Mouse (Mus musculus) heart, adult 2 months (tissue): ENCODE measurements around the gene Exosc3. TPM values are rescaled to one million over a fixed set of nuclear protein-coding genes. Genes with fewer than 3 reads are reported as not detected.
"Not testable (repeated sequence)": the region's sequence is repeated elsewhere in the genome, so short reads cannot be mapped to it uniquely, and the experiment has no call there.

Experiments used
- DNase-seq, 2 experiments: peaks; one replicate each; pipeline ENCODE4 v3.0.0; 2021
- H3K27ac ChIP-seq: fragments of 200-600 bp; 2 replicates; pipeline ENCODE4 v1.8.1; 2022
- H3K27me3 ChIP-seq: fragments of 200-500 bp; 2 replicates; pipeline ENCODE4 v1.6.1; 2012; ENCODE audit warnings: mild to moderate bottlenecking, low read length, inconsistent platforms, mixed read lengths; ENCODE audit not compliant: control insufficient read depth, insufficient read depth
- H3K36me3 ChIP-seq: fragments of 200-500 bp; 2 replicates; pipeline ENCODE4 v1.6.1; 2012; ENCODE audit warnings: low read length, inconsistent platforms; ENCODE audit not compliant: control insufficient read depth, insufficient read depth
- H3K4me1 ChIP-seq: fragments of 200-500 bp; 2 replicates; pipeline ENCODE4 v1.6.1; 2011; ENCODE audit warnings: low read length; ENCODE audit not compliant: control insufficient read depth, insufficient read depth
- H3K4me3 ChIP-seq: fragments of 200-600 bp; 2 replicates; pipeline ENCODE4 v1.8.1; 2022
- H3K79me2 ChIP-seq: fragments of 200-500 bp; replicated peaks from 2 replicates; pipeline ENCODE4 v1.6.1; 2012; ENCODE audit warnings: mild to moderate bottlenecking, inconsistent platforms, low read length, moderate library complexity, mixed read lengths; ENCODE audit not compliant: control insufficient read depth, insufficient read depth
- H3K9ac ChIP-seq: fragments of 200-500 bp; 2 replicates; pipeline ENCODE4 v1.6.1; 2012; ENCODE audit warnings: low read depth, mild to moderate bottlenecking, control low read depth, inconsistent platforms, low read length, mixed read lengths
- CTCF ChIP-seq: fragments of 200-600 bp; IDR thresholded peaks from 2 replicates; pipeline ENCODE4 v1.8.1; 2022; ENCODE audit warnings: antibody characterized with exemption, mild to moderate bottlenecking, moderate library complexity
- EP300 ChIP-seq: fragments of 200-500 bp; IDR thresholded peaks from 2 replicates; pipeline ENCODE4 v1.6.1; 2011; ENCODE audit warnings: low read depth, low read length, control low read depth; ENCODE audit not compliant: insufficient read depth
- POLR2A ChIP-seq: fragments of 200-500 bp; IDR thresholded peaks from 2 replicates; pipeline ENCODE4 v1.6.1; 2011; ENCODE audit warnings: mild to moderate bottlenecking, low read depth, low read length, control low read depth; ENCODE audit not compliant: insufficient read depth
- WGBS: fragments of 180-500 bp; shearing (Covaris S2); methylation state at CpG from one replicate; pipeline ENCODE4 v1.1.7; 2018; 5-methylcytosine and 5-hydroxymethylcytosine counted together
- intact Hi-C: fragments of 180-260 bp; cut with DNase I; formaldehyde crosslinking; loops from one replicate; pipeline ENCODE4 v1.15.1; 2025
- long read RNA-seq: library from polyadenylated mRNA; stranded (forward); transcript quantifications from one replicate; pipeline ENCODE4 v2.0.0, GENCODE M21; 2021
- polyA plus RNA-seq: library from polyadenylated mRNA; depleted of rRNA; stranded (reverse); fragments of >200 nt; gene quantifications from 2 replicates; pipeline ENCODE4 v1.2.3, GENCODE M21; 2012; rRNA removed
- total RNA-seq, 2 experiments: library from RNA; stranded (reverse); gene quantifications; 2 replicates each; pipeline ENCODE4 v1.2.3; 2021

Exosc3 gene
- 10 to 100 TPM; 14.3 to 15.8 TPM for total RNA-seq
- polyA plus RNA-seq, result 8.8 and 9.6 TPM in 2 replicates
- long read RNA-seq, transcript Exosc3-201 (4 exons, 1,077 nt), result major isoform, 6 of 6 reads
- long read RNA-seq, partial matches to known transcripts, result 0 of 6 reads
- long read RNA-seq, other reads (novel, unspliced or antisense), result 0 of 6 reads

GRCm38 (mm10) chr4:45342286-45343155 is at the start of gene Exosc3:
TSS of gene Exosc3 (minus strand) at chr4:45342732.
- under 1% methylated on average over 74 of the region's 76 CpGs for WGBS
- peaks cover 5% of the 10 kb centered on the region for H3K79me2 ChIP-seq
- H3K9ac ChIP-seq, result peak within 1 kb of the TSS; percentile 92
- peaks cover 7% of the 10 kb centered on the region for H3K4me1 ChIP-seq
- peak within 1 kb of the TSS; percentile 90 for H3K27ac ChIP-seq
- peak within 1 kb of the TSS; percentile 78 for H3K4me3 ChIP-seq
- DNase-seq, result no peak
- TF ChIP-seq EP300 (no peak), POLR2A (no peak)
- intact Hi-C loops, result loop anchor here (1.0 to 2.0 kb wide), 2 partner anchors 66 to 188 kb away; partner anchors contain the start of gene Slc25a51
- H3K27me3 ChIP-seq, result no peaks in the 10 kb centered on the region
- peaks cover 13% of the 10 kb centered on the region for H3K36me3 ChIP-seq

GRCm38 (mm10) chr4:45392099-45392498 is 49.6 kb upstream of the Exosc3 start:
- Histone ChIP-seq H3K9ac (no peak overlapping the region), H3K27ac (no peak overlapping the region), H3K4me3 (no peak overlapping the region), H3K79me2 (no peaks in the 10 kb centered on the region), H3K4me1 (no peaks in the 10 kb centered on the region), H3K36me3 (no peaks in the 10 kb centered on the region), H3K27me3 (no peaks in the 10 kb centered on the region)
- TF ChIP-seq POLR2A, result no peak
- peak; percentile 22 for TF ChIP-seq CTCF
- intact Hi-C loops, result no loop called here
- 71% methylated on average over 4 of the region's 4 CpGs for WGBS
- no peak for DNase-seq

- H3K9ac ChIP-seq, H3K27ac ChIP-seq, H3K36me3 ChIP-seq, H3K79me2 ChIP-seq, intact Hi-C loops, H3K4me3 ChIP-seq, DNase-seq, H3K4me1 ChIP-seq, H3K27me3 ChIP-seq: not testable (repeated sequence)
- 91% methylated on average over 5 of the region's 5 CpGs for WGBS
Observed at GRCm38 (mm10) chr4:45387296-45387695, 44.8 kb upstream of the Exosc3 start.

- H3K27ac ChIP-seq, H3K4me1 ChIP-seq, DNase-seq, H3K79me2 ChIP-seq, H3K36me3 ChIP-seq, intact Hi-C loops, H3K9ac ChIP-seq, H3K4me3 ChIP-seq, H3K27me3 ChIP-seq: not testable (repeated sequence)
- 43% methylated on average over 2 of the region's 2 CpGs for WGBS
Observed at GRCm38 (mm10) chr4:45382133-45382532, 39.6 kb upstream of the Exosc3 start.

DNA sequence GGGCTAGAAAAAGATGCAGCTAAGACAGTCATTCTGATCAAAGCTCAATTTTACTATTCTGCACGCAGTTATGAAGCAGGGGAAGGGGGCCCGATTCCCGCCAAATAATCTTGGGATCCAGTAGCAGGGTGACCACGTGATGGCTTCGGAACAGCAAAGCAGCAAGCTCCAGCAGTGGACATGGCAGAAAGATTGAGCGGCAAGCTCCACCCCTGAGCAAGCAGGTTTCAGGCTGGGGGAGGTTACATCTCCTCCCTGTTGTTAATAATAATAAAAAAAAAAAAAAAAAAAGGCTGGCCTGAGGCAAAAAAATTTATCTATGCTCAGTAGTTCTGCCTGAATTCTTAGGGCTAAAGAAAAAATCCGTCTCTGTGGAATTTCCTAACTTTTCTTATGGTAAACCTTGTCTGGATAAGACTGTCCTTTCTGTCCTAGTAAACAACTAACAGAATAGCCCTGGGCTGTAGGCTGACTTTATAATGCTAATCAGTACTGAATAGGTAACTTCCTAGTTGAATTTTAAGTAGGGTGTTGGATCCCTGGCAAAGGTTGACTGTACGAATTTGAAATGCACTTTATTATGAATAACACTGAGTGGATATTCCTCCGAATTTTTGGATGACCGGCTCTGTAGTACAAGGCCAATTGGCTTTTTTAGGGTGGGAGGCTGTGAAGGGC is 38.5 kb upstream of the Exosc3 start:
- H3K27me3 ChIP-seq, DNase-seq, H3K27ac ChIP-seq, H3K79me2 ChIP-seq, H3K36me3 ChIP-seq, H3K4me3 ChIP-seq, H3K9ac ChIP-seq, H3K4me1 ChIP-seq, intact Hi-C loops: not testable (repeated sequence)
- 86% methylated on average over 10 of the region's 10 CpGs for WGBS

DNA sequence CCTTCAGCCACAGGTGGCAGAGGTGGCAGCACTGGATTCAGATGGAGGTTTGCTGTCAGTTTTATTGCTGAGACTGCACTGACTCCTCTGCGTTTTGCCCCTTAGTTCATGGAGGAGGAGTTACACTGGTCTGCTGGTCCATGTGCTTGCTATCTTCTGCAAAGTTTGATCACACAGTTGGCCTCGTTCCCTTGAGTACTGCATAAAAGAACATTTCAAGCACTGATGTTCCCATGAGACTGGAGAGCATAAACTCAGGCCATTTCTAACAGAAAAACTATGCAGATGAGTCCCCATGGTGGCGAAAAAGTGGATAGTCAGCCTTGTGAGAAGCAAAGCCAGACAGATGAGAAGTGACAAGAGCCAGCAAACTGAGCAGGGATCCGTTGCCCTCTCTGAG is 34.0 kb upstream of the Exosc3 start:
- DNase-seq, result no peak
- H3K4me3 ChIP-seq, result no peak overlapping the region
- no peak overlapping the region for H3K27ac ChIP-seq
- no peaks in the 10 kb centered on the region for H3K4me1 ChIP-seq
- H3K9ac ChIP-seq, result no peak overlapping the region
- no peaks in the 10 kb centered on the region for H3K27me3 ChIP-seq
- intact Hi-C loops, result no loop called here
- no peaks in the 10 kb centered on the region; the same call in 1 of the 2 replicates for H3K36me3 ChIP-seq
- TF ChIP-seq POLR2A (no peak), EP300 (no peak), CTCF (no peak)
- H3K79me2 ChIP-seq, result no peaks in the 10 kb centered on the region
- 60% methylated on average over 4 of the region's 4 CpGs for WGBS
